Mouse (Mus musculus) G1E (cell line): ENCODE measurements at regions not wholly inside any gene's neighbourhood (a gene's known extent, or its start where the extent isn't known, plus 50 kb on each side); places are given as distances from the start of the nearest gene placed in this dataset.
"Not testable (repeated sequence)": the region's sequence is repeated elsewhere in the genome, so short reads cannot be mapped to it uniquely, and the experiment has no call there.

Experiments used
- ATAC-seq: 2 replicates; pipeline ENCODE4 v1.8.0; 2016; ENCODE audit warnings: mild to moderate bottlenecking; ENCODE audit not compliant: insufficient number of reproducible peaks, poor library complexity, low FRiP score, severe bottlenecking; ENCODE audit errors: extremely low read depth
- DNase-seq: peaks from one replicate; pipeline ENCODE4 v3.0.0; 2012; ENCODE audit warnings: low spot score
- H3K27me3 ChIP-seq: 2 replicates; pipeline ENCODE4 v1.6.1; 2012; ENCODE audit warnings: mild to moderate bottlenecking, low read length, inconsistent platforms; ENCODE audit not compliant: insufficient read depth
- H3K36me3 ChIP-seq: replicated peaks from 2 replicates; pipeline ENCODE3; 2012; ENCODE audit warnings: mild to moderate bottlenecking, inconsistent platforms
- H3K4me1 ChIP-seq: 2 replicates; pipeline ENCODE4 v1.6.1; 2012; ENCODE audit warnings: low read depth, low read length, inconsistent platforms, mixed read lengths; ENCODE audit not compliant: insufficient read depth
- H3K4me3 ChIP-seq: 2 replicates; pipeline ENCODE4 v1.5.1; 2012; ENCODE audit warnings: low read depth, mild to moderate bottlenecking, inconsistent platforms, low read length, moderate library complexity, mixed read lengths
- H3K9me3 ChIP-seq: replicated peaks from 2 replicates; pipeline ENCODE4 v1.6.1; 2012; ENCODE audit warnings: inconsistent platforms
- CTCF ChIP-seq: IDR thresholded peaks from 2 replicates; pipeline ENCODE4 v1.5.1; 2012; ENCODE audit warnings: low read depth, low read length, inconsistent platforms, mixed read lengths
- GATA1 ChIP-seq: IDR thresholded peaks from 2 replicates; pipeline ENCODE4 v1.6.1; 2012; ENCODE audit warnings: borderline replicate concordance, low read length, inconsistent platforms, mixed read lengths
- GATA2 ChIP-seq: IDR thresholded peaks from 2 replicates; pipeline ENCODE4 v1.6.1; 2012; ENCODE audit warnings: low read depth, low read length, inconsistent platforms, borderline replicate concordance
- POLR2AphosphoS5 ChIP-seq: IDR thresholded peaks from 2 replicates; pipeline ENCODE4 v1.6.1; 2012; ENCODE audit warnings: low read depth, low read length, inconsistent platforms; ENCODE audit not compliant: insufficient replicate concordance
- TAL1 ChIP-seq: conservative IDR thresholded peaks from 2 replicates; pipeline ENCODE4 v1.6.1; 2012; ENCODE audit warnings: low read depth, low read length, inconsistent platforms, mixed read lengths

DNA sequence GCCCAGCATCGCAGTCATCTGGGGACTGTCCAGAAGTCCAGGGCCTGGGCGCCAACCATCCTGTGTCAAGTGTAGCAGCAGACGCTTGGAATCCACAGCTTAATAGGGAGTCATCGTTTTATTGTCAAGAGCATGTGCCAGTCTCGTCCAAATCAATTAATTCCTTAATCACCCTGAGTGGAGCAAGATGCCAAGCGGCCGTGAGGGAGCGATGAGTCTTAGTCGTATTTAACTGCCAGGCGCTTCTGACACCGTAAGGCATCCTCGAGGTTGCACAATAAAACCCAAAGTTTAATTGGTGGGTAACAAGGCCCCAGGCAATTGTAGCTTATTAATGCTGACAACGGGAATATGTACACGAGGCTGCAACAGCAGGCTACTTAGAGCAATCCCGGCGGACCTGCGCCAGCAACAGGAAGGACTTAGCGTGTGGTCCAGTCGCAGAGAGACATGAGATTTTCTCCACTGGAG is 277.6 kb upstream of the Kdm8 start:
- Histone ChIP-seq H3K36me3 (no peaks in the 10 kb centered on the region), H3K4me1 (no peaks in the 10 kb centered on the region), H3K4me3 (no peak overlapping the region), H3K27me3 (no peaks in the 10 kb centered on the region), H3K9me3 (peaks cover 5% of the 10 kb centered on the region)
- DNase-seq (no peak), ATAC-seq (no peak)
- TF ChIP-seq POLR2AphosphoS5 (no peak), GATA2 (no peak), CTCF (no peak), GATA1 (no peak), TAL1 (no peak)

DNA sequence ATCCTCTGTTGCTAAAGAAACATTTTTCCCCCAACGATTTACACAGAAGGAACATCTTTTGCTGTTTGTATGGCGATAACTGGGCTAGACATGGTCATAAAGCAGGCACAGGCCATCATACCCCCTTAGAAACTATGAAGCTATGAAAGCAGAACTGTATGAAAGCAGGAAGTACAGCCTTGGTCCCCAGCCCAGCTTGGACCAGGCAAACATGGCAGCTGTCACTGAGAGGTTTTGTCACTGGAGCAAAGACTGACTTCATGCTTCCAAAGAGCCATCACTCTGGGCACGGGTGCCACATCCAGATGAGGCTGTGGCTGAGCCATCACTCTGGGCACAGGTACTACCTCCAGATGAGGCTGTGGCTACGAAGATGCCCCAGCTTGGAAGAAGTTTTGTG is 276.8 kb upstream of the Kdm8 start:
- ATAC-seq = no peak
- no peaks in the 10 kb centered on the region for H3K36me3 ChIP-seq
- H3K4me3 ChIP-seq = no peak overlapping the region
- H3K27me3 ChIP-seq = no peaks in the 10 kb centered on the region
- no peaks in the 10 kb centered on the region for H3K4me1 ChIP-seq
- no peak for DNase-seq
- no peak for TF ChIP-seq POLR2AphosphoS5
- TF ChIP-seq GATA2 = no peak
- no peak for TF ChIP-seq CTCF
- no peak for TF ChIP-seq GATA1
- TF ChIP-seq TAL1 = no peak
- peaks cover 8% of the 10 kb centered on the region for H3K9me3 ChIP-seq

DNA sequence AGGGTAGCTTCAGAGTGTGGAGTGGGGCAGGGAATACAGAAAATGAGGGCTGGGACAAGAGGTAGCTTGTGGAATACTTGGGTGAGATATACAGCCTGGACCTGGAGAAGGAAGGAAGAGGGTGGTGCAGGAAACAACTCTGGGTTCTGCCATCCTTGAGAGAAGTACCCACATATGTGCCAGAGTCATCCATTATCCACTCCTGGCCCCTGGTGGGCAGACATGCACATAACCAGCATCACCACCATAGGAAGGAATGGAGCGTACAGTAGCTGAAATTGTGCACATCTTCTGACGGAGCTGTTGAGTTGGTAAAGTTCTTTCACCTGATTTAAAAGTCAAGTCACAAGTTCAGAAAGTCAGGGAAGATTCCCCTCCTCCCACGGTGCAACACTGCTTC is 262.9 kb upstream of the Kdm8 start:
- H3K4me3 ChIP-seq = no peak overlapping the region
- DNase-seq (no peak), ATAC-seq (no peak)
- TF ChIP-seq POLR2AphosphoS5 = no peak
- no peak for TF ChIP-seq CTCF
- no peak for TF ChIP-seq GATA1
- TF ChIP-seq GATA2 = no peak
- no peak for TF ChIP-seq TAL1
- H3K9me3 ChIP-seq = peaks cover 14% of the 10 kb centered on the region
- H3K36me3 ChIP-seq = no peaks in the 10 kb centered on the region
- no peaks in the 10 kb centered on the region for H3K4me1 ChIP-seq
- no peaks in the 10 kb centered on the region for H3K27me3 ChIP-seq

- H3K27me3 ChIP-seq = no peaks in the 10 kb centered on the region
- DNase-seq (no peak), ATAC-seq (no peak)
- H3K4me1 ChIP-seq = no peaks in the 10 kb centered on the region
- H3K4me3 ChIP-seq = no peak overlapping the region
- no peaks in the 10 kb centered on the region for H3K36me3 ChIP-seq
- TF ChIP-seq TAL1 (no peak), POLR2AphosphoS5 (no peak), GATA1 (no peak), GATA2 (no peak)
- H3K9me3 ChIP-seq = peaks cover 14% of the 10 kb centered on the region
Measured at GRCm38 (mm10) chr7:125182266-125182665, 262.2 kb upstream of the Kdm8 start.

- not testable (repeated sequence) for H3K27me3 ChIP-seq, H3K36me3 ChIP-seq, DNase-seq, ATAC-seq, H3K4me3 ChIP-seq, H3K4me1 ChIP-seq
- H3K9me3 ChIP-seq = peaks cover 14% of the 10 kb centered on the region
Measured at GRCm38 (mm10) chr7:125183011-125183410, 261.5 kb upstream of the Kdm8 start.

DNA sequence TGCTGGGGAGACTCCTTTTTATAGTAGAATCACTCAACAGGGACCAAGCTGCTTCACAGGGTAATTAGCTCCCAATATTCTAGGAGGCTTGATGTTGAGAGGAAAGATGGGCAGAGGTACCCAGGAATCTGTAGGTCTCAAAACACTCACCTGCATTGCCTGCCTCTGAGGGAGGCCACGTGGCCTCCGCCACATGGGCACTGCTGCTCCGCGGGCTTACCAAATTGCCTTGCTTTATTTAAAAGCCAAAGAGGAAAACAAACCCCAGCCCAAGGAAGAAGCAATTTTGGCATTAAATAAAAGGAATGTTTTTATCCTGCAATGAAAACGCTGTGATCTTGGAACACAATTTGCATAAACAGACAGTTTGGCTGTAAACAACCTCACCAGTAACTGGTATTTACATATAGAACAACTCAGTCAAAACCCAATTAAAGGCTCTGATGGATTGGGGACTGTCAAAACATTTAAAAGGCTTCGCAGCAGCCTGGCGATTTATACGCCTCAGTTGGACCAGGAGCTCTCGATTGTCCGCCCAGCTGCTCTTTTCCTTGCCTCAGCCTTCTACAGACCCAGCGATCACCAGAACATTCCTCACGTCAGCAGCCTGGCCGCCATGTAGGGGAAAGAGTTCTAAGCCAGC is 259.3 kb upstream of the Kdm8 start:
- DNase-seq (no peak), ATAC-seq (no peak)
- Histone ChIP-seq H3K36me3 (no peaks in the 10 kb centered on the region), H3K9me3 (peaks cover 9% of the 10 kb centered on the region), H3K4me3 (no peak overlapping the region), H3K27me3 (no peaks in the 10 kb centered on the region), H3K4me1 (no peaks in the 10 kb centered on the region)
- no peak for TF ChIP-seq POLR2AphosphoS5
- no peak for TF ChIP-seq GATA1
- no peak for TF ChIP-seq CTCF
- no peak for TF ChIP-seq TAL1
- no peak for TF ChIP-seq GATA2

GRCm38 (mm10) chr7:125187011-125187740 is 257.3 kb upstream of the Kdm8 start:
- H3K36me3 ChIP-seq = no peaks in the 10 kb centered on the region
- DNase-seq (no peak), ATAC-seq (no peak)
- no peak overlapping the region for H3K4me3 ChIP-seq
- TF ChIP-seq TAL1 = no peak
- TF ChIP-seq CTCF = no peak
- no peak for TF ChIP-seq POLR2AphosphoS5
- no peak for TF ChIP-seq GATA1
- no peak for TF ChIP-seq GATA2
- no peaks in the 10 kb centered on the region for H3K27me3 ChIP-seq
- no peaks in the 10 kb centered on the region for H3K4me1 ChIP-seq
- peaks cover 9% of the 10 kb centered on the region for H3K9me3 ChIP-seq
